Mouse (Mus musculus) small intestine, adult 2 months (tissue): ENCODE measurements at regions not wholly inside any gene's neighbourhood (a gene's known extent, or its start where the extent isn't known, plus 50 kb on each side); places are given as distances from the start of the nearest gene placed in this dataset.

Experiments used
- CTCF ChIP-seq: fragments of 200-500 bp; IDR thresholded peaks from 2 replicates; pipeline ENCODE4 v1.5.1; 2012; ENCODE audit warnings: low read depth, mild to moderate bottlenecking, control low read depth, inconsistent platforms, low read length, moderate library complexity, mixed read lengths; ENCODE audit not compliant: insufficient replicate concordance, insufficient read length; ENCODE audit errors: extremely low read depth
- POLR2A ChIP-seq: fragments of 200-500 bp; IDR thresholded peaks from 2 replicates; pipeline ENCODE4 v1.6.1; 2012; ENCODE audit warnings: low read depth, mild to moderate bottlenecking, control low read depth, inconsistent platforms, low read length, moderate library complexity

- TF ChIP-seq CTCF (no peak), POLR2A (no peak)
These were observed 136.5 kb downstream of the Sec61b start for GRCm38 (mm10) chr4:47610913-47611312.
